Mouse (Mus musculus) liver, embryonic 14.5 days (tissue): ENCODE measurements around the gene Bdkrb2.

ENCODE experiments used
- CTCF ChIP-seq: IDR thresholded peaks from 2 replicates; pipeline ENCODE4 v1.5.1; 2016; ENCODE audit warnings: antibody characterized with exemption, low read depth, control low read depth
- EP300 ChIP-seq: IDR thresholded peaks from 2 replicates; pipeline ENCODE4 v1.6.1; 2016; ENCODE audit warnings: antibody characterized with exemption, low read depth

DNA sequence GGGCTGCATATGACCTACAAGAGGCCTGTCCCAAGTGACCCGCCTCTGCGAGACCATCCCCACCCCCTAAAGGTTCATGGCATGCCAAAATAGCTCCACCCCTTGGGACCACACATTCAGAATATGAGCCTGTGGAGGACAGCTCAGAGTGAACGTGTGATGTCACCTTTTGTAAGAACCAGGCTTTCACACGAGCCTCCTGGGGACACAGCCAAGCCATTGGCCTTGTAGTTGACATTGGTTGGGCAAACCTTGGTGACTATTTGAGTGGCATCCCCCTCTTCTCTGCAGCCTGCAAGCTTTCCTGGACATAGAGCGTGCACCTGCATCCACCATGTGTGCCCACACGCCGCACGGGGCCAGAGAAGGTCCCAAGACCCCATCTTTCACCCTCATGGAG is 24.5 kb downstream of the Bdkrb2 start:
- TF ChIP-seq CTCF: no peak
- no peak for TF ChIP-seq EP300
